In the genomic region with DNA sequence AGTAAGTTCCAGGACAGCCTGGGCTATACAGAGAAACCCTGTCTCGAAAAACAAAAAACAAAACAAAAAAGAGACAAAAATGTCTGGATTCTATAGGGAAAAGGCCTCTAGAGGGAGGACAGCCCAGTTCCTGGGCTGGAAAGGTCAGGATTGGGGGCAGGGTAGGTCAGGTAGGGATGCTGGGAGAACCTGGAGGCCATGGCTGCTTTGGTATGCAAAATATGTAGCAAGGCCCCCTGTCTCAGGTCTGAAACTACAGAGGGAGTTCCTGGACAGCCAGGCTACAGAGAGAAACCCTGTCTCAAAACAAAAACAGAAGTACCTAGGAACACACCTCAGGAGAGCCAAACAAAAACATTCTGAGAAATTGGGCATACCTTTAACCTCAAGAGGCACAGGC, we compare ENCODE assay signal across 20 mouse cellular contexts. TPM values are rescaled to one million over a fixed set of nuclear protein-coding genes. Genes with fewer than 3 reads are reported as not detected.
"Had no signal": no experiment of that assay in that cellular context is flagged by ENCODE, and none has a peak within 500 bp of the region (broad histone marks: within the 10 kb centered on the region; RNA-seq: fewer than 3 reads in every experiment).

No protein-coding gene starts in this region.

- H3K4me1 ChIP-seq: lung, embryonic 15.5 days; midbrain, embryonic 13.5 days; midbrain, embryonic 15.5 days; neural tube, embryonic 12.5 days; stomach, embryonic 15.5 days had no signal

- H3K4me2 ChIP-seq: lung, embryonic 15.5 days; midbrain, embryonic 11.5 days; midbrain, embryonic 13.5 days; midbrain, embryonic 15.5 days; neural tube, embryonic 12.5 days; stomach, embryonic 15.5 days had no signal

- DNase-seq: lung, adult 2 months; lung, postnatal 14 days; lung, postnatal 36 days; right cerebral cortex, postnatal 14 days; thymus, adult 2 months; thymus, postnatal 25 days; thymus, postnatal 4 days had no signal

- H3K27ac ChIP-seq: lung, embryonic 15.5 days; macrophage; midbrain, embryonic 13.5 days; midbrain, embryonic 15.5 days; neural tube, embryonic 12.5 days; stomach, embryonic 15.5 days; stomach, postnatal 0 days had no signal

- H3K4me3 ChIP-seq: lung, embryonic 15.5 days; megakaryocyte, embryonic 14.5 days; midbrain, embryonic 13.5 days; midbrain, embryonic 15.5 days; neural tube, embryonic 12.5 days; stomach, embryonic 15.5 days had no signal

- H3K36me3 ChIP-seq: lung, embryonic 15.5 days; midbrain, embryonic 13.5 days; midbrain, embryonic 15.5 days; neural tube, embryonic 12.5 days; stomach, embryonic 15.5 days had no signal

- H3K27me3 ChIP-seq: lung, embryonic 15.5 days; megakaryocyte, embryonic 14.5 days; midbrain, embryonic 13.5 days; midbrain, embryonic 15.5 days; neural tube, embryonic 12.5 days; stomach, embryonic 15.5 days had no signal

- H3K9ac ChIP-seq: lung, embryonic 15.5 days; midbrain, embryonic 13.5 days; midbrain, embryonic 15.5 days; neural tube, embryonic 12.5 days; stomach, embryonic 15.5 days had no signal

- ATAC-seq: lung, postnatal 0 days; midbrain, embryonic 13.5 days; midbrain, embryonic 15.5 days had no signal

- H3K9me3 ChIP-seq: lung, embryonic 15.5 days; megakaryocyte, embryonic 14.5 days; midbrain, embryonic 13.5 days; midbrain, embryonic 15.5 days; neural tube, embryonic 12.5 days; stomach, embryonic 15.5 days had no signal

RNA-seq across cellular contexts. Expression of gene Kcng3, which starts 45.7 kb away (rescaled TPM):
- total RNA-seq: monocyte, adult 5-6 weeks; neutrophil, adult 5-6 weeks had no signal
- polyA plus RNA-seq: lung, embryonic 15.5 days; lung, postnatal 0 days; macrophage; midbrain, embryonic 11.5 days; midbrain, embryonic 13.5 days; neural tube, embryonic 12.5 days; neural tube, embryonic 14.5 days; stomach, postnatal 0 days had no signal
